Mouse (Mus musculus): ENCODE results near the gene Zfp853.

DNA sequence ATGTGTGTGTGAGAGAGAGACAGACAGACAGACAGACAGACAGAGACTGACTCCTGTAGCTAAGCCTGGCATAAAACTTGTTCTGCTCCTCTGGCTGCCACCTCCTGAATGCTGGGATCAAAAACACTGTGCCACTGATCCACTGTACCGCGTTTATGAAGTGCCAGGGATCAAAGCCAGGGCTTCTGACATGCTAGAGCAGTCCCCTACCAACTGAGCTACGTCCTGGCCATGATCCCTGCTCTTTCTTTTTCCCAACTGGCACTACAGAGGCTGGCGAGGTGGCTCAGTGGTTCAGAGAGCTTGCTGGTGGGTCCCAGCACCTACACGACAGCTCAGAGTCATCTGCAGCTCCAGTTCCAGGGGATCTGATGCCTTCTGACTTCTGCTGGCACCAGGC is 17.7 kb downstream of the Zfp853 start:
- no peak for TF ChIP-seq EP300 (IDR thresholded peaks at IDR 0.05; ENCODE audit: insufficient read depth, low read depth, low read length)
- no peak for TF ChIP-seq CTCF (IDR thresholded peaks at IDR 0.05; ENCODE audit: low read depth, low read length)

Data from ES-Bruce4 (cell line).